In genomic region chr3:148960215-148960614, GRCm38 (mm10) we compare ENCODE assay signal across 19 mouse cellular contexts. TPM values are rescaled to one million over a fixed set of nuclear protein-coding genes. Genes with fewer than 3 reads are reported as not detected.
DNase-seq lines count a peak whose midpoint lies in the region; ATAC-seq and TF ChIP-seq lines count a peak whose summit lies in the region.
"Had no signal": no experiment of that assay in that cellular context is flagged by ENCODE, and none has a peak within 500 bp of the region (broad histone marks: within the 10 kb centered on the region; RNA-seq: fewer than 3 reads in every experiment).

No protein-coding gene starts in this region.

- no peaks in the 10 kb centered on the region for H3K36me3 ChIP-seq in forebrain, embryonic 13.5 days (ENCODE audit: poor library complexity, severe bottlenecking)
- peaks cover 8% of the 10 kb centered on the region for H3K36me3 ChIP-seq in forebrain, embryonic 10.5 days (replicated peaks)
- no peaks in the 10 kb centered on the region for H3K36me3 ChIP-seq in heart, embryonic 13.5 days
- H3K36me3 ChIP-seq in kidney, postnatal 0 days (ENCODE audit: insufficient read depth, low read length): no peaks in the 10 kb centered on the region
- H3K36me3 ChIP-seq in kidney, embryonic 14.5 days (ENCODE audit: control insufficient read depth, insufficient read depth, low read length): peaks cover 3% of the 10 kb centered on the region; the same call in 1 of the 2 replicates
- no peaks in the 10 kb centered on the region for H3K36me3 ChIP-seq in neural tube, embryonic 13.5 days
- no peaks in the 10 kb centered on the region for H3K36me3 ChIP-seq in neural tube, embryonic 15.5 days
- H3K36me3 ChIP-seq: liver, embryonic 15.5 days; midbrain, embryonic 13.5 days had no signal

- H3K4me1 ChIP-seq in forebrain, embryonic 13.5 days: peaks cover 71% of the 10 kb centered on the region
- H3K4me1 ChIP-seq in forebrain, embryonic 10.5 days: peaks cover 86% of the 10 kb centered on the region
- peaks cover 70% of the 10 kb centered on the region for H3K4me1 ChIP-seq in heart, embryonic 13.5 days
- peaks cover 33% of the 10 kb centered on the region; the same call in 1 of the 2 replicates for H3K4me1 ChIP-seq in kidney, postnatal 0 days (replicated peaks; ENCODE audit: insufficient read depth, low read length)
- peaks cover 34% of the 10 kb centered on the region for H3K4me1 ChIP-seq in kidney, embryonic 14.5 days (ENCODE audit: control insufficient read depth, insufficient read depth, low read length)
- H3K4me1 ChIP-seq in neural tube, embryonic 13.5 days (replicated peaks): peaks cover 71% of the 10 kb centered on the region
- H3K4me1 ChIP-seq in neural tube, embryonic 15.5 days: peaks cover 59% of the 10 kb centered on the region

- no peak for TF ChIP-seq CTCF in kidney, postnatal 0 days (IDR thresholded peaks at IDR 0.05; ENCODE audit: low read depth)

- 82% methylated on average over 10 of the region's 10 CpGs for WGBS in forebrain, embryonic 13.5 days
- 83% methylated on average over 10 of the region's 10 CpGs for WGBS in forebrain, embryonic 10.5 days
- 82% methylated on average over 10 of the region's 10 CpGs for WGBS in heart, embryonic 13.5 days
- WGBS in kidney, postnatal 0 days: 68% methylated on average over 10 of the region's 10 CpGs
- WGBS in kidney, embryonic 14.5 days: 74% methylated on average over 10 of the region's 10 CpGs
- WGBS in neural tube, embryonic 13.5 days: 84% methylated on average over 10 of the region's 10 CpGs
- 79% methylated on average over 10 of the region's 10 CpGs for WGBS in neural tube, embryonic 15.5 days

- H3K27ac ChIP-seq in forebrain, embryonic 13.5 days: no peak overlapping the region
- no peak overlapping the region for H3K27ac ChIP-seq in forebrain, embryonic 10.5 days
- H3K27ac ChIP-seq in heart, embryonic 13.5 days (replicated peaks): no peak overlapping the region
- no peak overlapping the region for H3K27ac ChIP-seq in kidney, postnatal 0 days
- H3K27ac ChIP-seq in kidney, embryonic 14.5 days (ENCODE audit: low read depth, low read length): no peak overlapping the region
- no peak overlapping the region for H3K27ac ChIP-seq in neural tube, embryonic 13.5 days (replicated peaks)
- no peak overlapping the region for H3K27ac ChIP-seq in neural tube, embryonic 15.5 days (replicated peaks)
- H3K27ac ChIP-seq: liver, embryonic 15.5 days; midbrain, embryonic 13.5 days had no signal

- H3K27me3 ChIP-seq in forebrain, embryonic 13.5 days: no peaks in the 10 kb centered on the region
- no peaks in the 10 kb centered on the region for H3K27me3 ChIP-seq in forebrain, embryonic 10.5 days (ENCODE audit: poor library complexity, severe bottlenecking)
- no peaks in the 10 kb centered on the region for H3K27me3 ChIP-seq in heart, embryonic 13.5 days (replicated peaks)
- H3K27me3 ChIP-seq in kidney, postnatal 0 days (ENCODE audit: insufficient read depth, low read length): no peaks in the 10 kb centered on the region
- H3K27me3 ChIP-seq in kidney, embryonic 14.5 days (ENCODE audit: control insufficient read depth, insufficient read depth, low read length): no peaks in the 10 kb centered on the region
- H3K27me3 ChIP-seq in neural tube, embryonic 13.5 days: no peaks in the 10 kb centered on the region
- no peaks in the 10 kb centered on the region for H3K27me3 ChIP-seq in neural tube, embryonic 15.5 days (replicated peaks)
- H3K27me3 ChIP-seq: CH12.LX; liver, embryonic 15.5 days; midbrain, embryonic 13.5 days had no signal

- no peak overlapping the region for H3K4me2 ChIP-seq in forebrain, embryonic 13.5 days
- peak overlapping the region; percentile 81 for H3K4me2 ChIP-seq in heart, embryonic 13.5 days
- H3K4me2 ChIP-seq in kidney, postnatal 0 days (ENCODE audit: low read length): peak overlapping the region; percentile 65; the same call in 1 of the 2 replicates
- no peak overlapping the region for H3K4me2 ChIP-seq in kidney, embryonic 14.5 days (replicated peaks; ENCODE audit: low read depth, low read length)
- H3K4me2 ChIP-seq in neural tube, embryonic 13.5 days: no peak overlapping the region
- H3K4me2 ChIP-seq in neural tube, embryonic 15.5 days: no peak overlapping the region

- no peak overlapping the region for H3K4me3 ChIP-seq in forebrain, embryonic 13.5 days
- no peak overlapping the region for H3K4me3 ChIP-seq in forebrain, embryonic 10.5 days
- no peak overlapping the region for H3K4me3 ChIP-seq in heart, embryonic 13.5 days
- H3K4me3 ChIP-seq in kidney, postnatal 0 days (replicated peaks; ENCODE audit: low read depth, low read length): no peak overlapping the region
- H3K4me3 ChIP-seq in kidney, embryonic 14.5 days (ENCODE audit: low read length): no peak overlapping the region
- H3K4me3 ChIP-seq in neural tube, embryonic 13.5 days: no peak overlapping the region
- H3K4me3 ChIP-seq in neural tube, embryonic 15.5 days (replicated peaks): no peak overlapping the region
- H3K4me3 ChIP-seq: liver, embryonic 15.5 days; myocyte had no signal

- H3K9me3 ChIP-seq in forebrain, embryonic 13.5 days (replicated peaks): no peaks in the 10 kb centered on the region
- H3K9me3 ChIP-seq in forebrain, embryonic 10.5 days: no peaks in the 10 kb centered on the region
- no peaks in the 10 kb centered on the region for H3K9me3 ChIP-seq in heart, embryonic 13.5 days
- no peaks in the 10 kb centered on the region for H3K9me3 ChIP-seq in kidney, postnatal 0 days (replicated peaks; ENCODE audit: low read length)
- H3K9me3 ChIP-seq in kidney, embryonic 14.5 days (ENCODE audit: control insufficient read depth, low read length): no peaks in the 10 kb centered on the region
- no peaks in the 10 kb centered on the region for H3K9me3 ChIP-seq in neural tube, embryonic 13.5 days
- no peaks in the 10 kb centered on the region for H3K9me3 ChIP-seq in neural tube, embryonic 15.5 days (replicated peaks)
- H3K9me3 ChIP-seq: liver, embryonic 15.5 days; midbrain, embryonic 13.5 days had no signal

- ATAC-seq in forebrain, embryonic 13.5 days: 0 out of 2 replicates have a peak, but pooled peaks have one; percentile 19
- no peak for ATAC-seq in heart, embryonic 13.5 days (ENCODE audit: extremely low read depth, insufficient number of reproducible peaks, low FRiP score, low TSS enrichment)
- no peak for ATAC-seq in kidney, postnatal 0 days (replicated peaks; ENCODE audit: low FRiP score, low read depth)
- ATAC-seq in kidney, embryonic 14.5 days (ENCODE audit: low FRiP score, low TSS enrichment): no peak
- ATAC-seq in neural tube, embryonic 13.5 days (ENCODE audit: low read depth): no peak
- no peak for ATAC-seq in neural tube, embryonic 15.5 days (ENCODE audit: low FRiP score)
- ATAC-seq: midbrain, embryonic 13.5 days had no signal

- DNase-seq in forebrain, embryonic 10.5 days (ENCODE audit: extremely low spot score, low spot score): no peak
- no peak for DNase-seq in heart, postnatal 36 days
- DNase-seq in kidney, postnatal 0 days (ENCODE audit: low spot score): no peak
- DNase-seq: adrenal gland, adult 2 months; forebrain, postnatal 0 days; gastrocnemius, postnatal 10 days; kidney, adult 11 months; kidney, postnatal 14 days; lung, postnatal 4 days; thymus, adult 2 months had no signal

- H3K9ac ChIP-seq in forebrain, embryonic 13.5 days: no peak overlapping the region
- H3K9ac ChIP-seq in heart, embryonic 13.5 days: no peak overlapping the region
- H3K9ac ChIP-seq in kidney, postnatal 0 days (ENCODE audit: low read depth, low read length): no peak overlapping the region
- H3K9ac ChIP-seq in kidney, embryonic 14.5 days (ENCODE audit: low read depth, low read length): no peak overlapping the region
- 0 out of 2 replicates have a peak overlapping the region, but pooled peaks have one; percentile 23 for H3K9ac ChIP-seq in neural tube, embryonic 13.5 days
- no peak overlapping the region for H3K9ac ChIP-seq in neural tube, embryonic 15.5 days (replicated peaks)
- H3K9ac ChIP-seq: forebrain, postnatal 0 days; liver, embryonic 15.5 days; midbrain, embryonic 13.5 days had no signal

- intact Hi-C loops in heart, postnatal 36 days (cut with DNase I): no loop called here

RNA-seq across cellular contexts. Expression of gene Adgrl2, which starts 30.1 kb away (rescaled TPM):
- polyA plus RNA-seq in forebrain, embryonic 13.5 days (2015; fragmentation: Nextera tagmentation; extraction: Ambion mirVana): 70.1 and 76.1 TPM in 2 replicates
- polyA plus RNA-seq in forebrain, embryonic 10.5 days (2016; fragmentation: Nextera tagmentation; extraction: Ambion mirVana): 78.1 and 81.6 TPM in 2 replicates
- polyA plus RNA-seq in heart, embryonic 13.5 days (2015; fragmentation: Nextera tagmentation; extraction: Ambion mirVana): 32.6 and 34.4 TPM in 2 replicates
- 10 to 100 TPM; 51.6 to 56.1 TPM for total RNA-seq in heart, postnatal 36 days (2021)
- polyA plus RNA-seq in kidney, postnatal 0 days (2015; fragmentation: Nextera tagmentation; extraction: Ambion mirVana): 41.8 and 42.5 TPM in 2 replicates
- polyA plus RNA-seq in kidney, embryonic 14.5 days (2014; fragmentation: Nextera tagmentation; extraction: Ambion mirVana): 85.3 and 105 TPM in 2 replicates
- 132 and 156 TPM in 2 replicates for polyA plus RNA-seq in neural tube, embryonic 13.5 days (2015; fragmentation: Nextera tagmentation; extraction: Ambion mirVana)
- polyA plus RNA-seq in neural tube, embryonic 15.5 days (2015; fragmentation: Nextera tagmentation; extraction: Ambion mirVana): 136 and 171 TPM in 2 replicates

Comparison
In these comparisons a context has a peak if more than half of its experiments do, and no peak if none do; other contexts are left out.
1. H3K4me2 ChIP-seq: peak in heart, embryonic 13.5 days (single experiment) and kidney, postnatal 0 days (single experiment); none in forebrain, embryonic 13.5 days (single experiment), kidney, embryonic 14.5 days (single experiment), neural tube, embryonic 13.5 days (single experiment) and neural tube, embryonic 15.5 days (single experiment).